ENCODE assay signal across 20 mouse cellular contexts in the genomic region with DNA sequence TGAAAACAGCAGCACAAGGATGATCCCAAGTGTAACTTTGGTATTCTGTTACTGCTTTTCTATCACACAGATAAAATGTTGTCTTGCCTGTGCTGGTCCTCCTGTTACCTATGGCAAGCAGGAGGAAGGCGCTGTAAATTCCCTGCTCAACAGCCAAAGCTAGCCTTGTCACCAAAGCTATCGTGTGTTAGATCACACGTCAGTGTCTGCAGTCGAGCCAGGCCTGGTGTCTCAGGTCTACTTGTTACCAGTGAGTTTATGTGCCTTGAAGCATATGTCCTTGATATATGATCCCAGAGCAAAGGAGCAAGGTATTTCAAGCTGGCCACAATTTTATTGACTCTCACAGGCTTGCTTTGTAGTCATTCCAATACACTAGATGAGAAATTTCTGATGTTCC.
A peak's percentile ranks its signal among the peaks of the same experiment; 100 is the strongest.
DNase-seq lines count a peak whose midpoint lies in the region; ATAC-seq lines count a peak whose summit lies in the region.
"Had no signal": no experiment of that assay in that cellular context is flagged by ENCODE, and none has a peak within 500 bp of the region (broad histone marks: within the 10 kb centered on the region; RNA-seq: fewer than 3 reads in every experiment).

No protein-coding gene starts in this region.

- 57% methylated on average over 4 of the region's 4 CpGs for WGBS in heart, embryonic 10.5 days
- WGBS in kidney, embryonic 14.5 days = 27% methylated on average over 4 of the region's 4 CpGs

- H3K4me2 ChIP-seq in kidney, embryonic 14.5 days (replicated peaks; ENCODE audit: low read depth, low read length) = no peak overlapping the region
- H3K4me2 ChIP-seq: forebrain, embryonic 13.5 days; limb, embryonic 12.5 days; liver, embryonic 13.5 days; lung, embryonic 14.5 days; midbrain, embryonic 13.5 days had no signal

- H3K4me3 ChIP-seq in heart, embryonic 10.5 days = no peak overlapping the region
- H3K4me3 ChIP-seq in kidney, embryonic 14.5 days (ENCODE audit: low read length) = no peak overlapping the region
- H3K4me3 ChIP-seq: forebrain, embryonic 13.5 days; limb, embryonic 12.5 days; liver, embryonic 13.5 days; megakaryocyte, embryonic 14.5 days; midbrain, embryonic 13.5 days had no signal

- H3K4me1 ChIP-seq in heart, embryonic 10.5 days = peaks cover 21% of the 10 kb centered on the region
- peaks cover 8% of the 10 kb centered on the region; the same call in 1 of the 2 replicates for H3K4me1 ChIP-seq in kidney, embryonic 14.5 days (ENCODE audit: control insufficient read depth, insufficient read depth, low read length)
- H3K4me1 ChIP-seq: liver, embryonic 13.5 days; megakaryocyte, embryonic 14.5 days had no signal

- peak overlapping the region; percentile 71; the same call in 1 of the 2 replicates for H3K27ac ChIP-seq in heart, embryonic 10.5 days
- H3K27ac ChIP-seq in kidney, embryonic 14.5 days (ENCODE audit: low read depth, low read length) = no peak overlapping the region; the same call in 1 of the 2 replicates
- H3K27ac ChIP-seq: forebrain, embryonic 13.5 days; limb, embryonic 12.5 days; liver, embryonic 13.5 days; midbrain, embryonic 13.5 days; stomach, postnatal 0 days had no signal

- ATAC-seq in kidney, embryonic 14.5 days (ENCODE audit: low FRiP score, low TSS enrichment) = peak; percentile 95
- no peak for ATAC-seq in granulocyte monocyte progenitor cell, adult 5-6 weeks (replicated peaks; ENCODE audit: poor library complexity, severe bottlenecking)
- ATAC-seq: forebrain, embryonic 13.5 days; intestine, postnatal 0 days; midbrain, embryonic 13.5 days had no signal

- no peaks in the 10 kb centered on the region for H3K36me3 ChIP-seq in heart, embryonic 10.5 days
- H3K36me3 ChIP-seq in kidney, embryonic 14.5 days (ENCODE audit: control insufficient read depth, insufficient read depth, low read length) = no peaks in the 10 kb centered on the region
- H3K36me3 ChIP-seq: limb, embryonic 12.5 days; liver, embryonic 13.5 days; midbrain, embryonic 13.5 days had no signal

- no peak for DNase-seq in heart, embryonic 10.5 days (ENCODE audit: low spot score)
- DNase-seq in heart, postnatal 10 days = no peak
- no peak for DNase-seq in kidney, adult 8-10 months
- DNase-seq in forelimb bud, embryonic 11.5 days (ENCODE audit: low read depth, low spot score) = peak; percentile 20
- peak; percentile 16 for DNase-seq in gastrocnemius, postnatal 10 days
- no peak for DNase-seq in left cerebral cortex, postnatal 10 days (ENCODE audit: extremely low spot score in 1 of 2, low spot score in 2 of 2)
- DNase-seq: adrenal gland, postnatal 25 days; cerebellum, adult 9-10 months; liver, embryonic 13.5 days; thymus, adult 2 months; thymus, postnatal 4 days had no signal

- intact Hi-C loops in heart, postnatal 10 days (cut with DNase I) = loop anchor here (5.0 to 10.0 kb wide), 2 partner anchors 199 to 411 kb away; no protein-coding TSS in a partner anchor
- intact Hi-C loops in left cerebral cortex, postnatal 10 days (cut with DNase I) = loop anchor here (5.0 kb wide), 1 partner anchor 409 kb away; no protein-coding TSS in a partner anchor

- H3K9me3 ChIP-seq in heart, embryonic 10.5 days = no peaks in the 10 kb centered on the region
- H3K9me3 ChIP-seq in kidney, embryonic 14.5 days (ENCODE audit: control insufficient read depth, low read length) = no peaks in the 10 kb centered on the region
- H3K9me3 ChIP-seq: forebrain, embryonic 13.5 days; limb, embryonic 12.5 days; liver, embryonic 13.5 days; megakaryocyte, embryonic 14.5 days; midbrain, embryonic 13.5 days had no signal

- no peak overlapping the region for H3K9ac ChIP-seq in kidney, embryonic 14.5 days (ENCODE audit: low read depth, low read length)
- H3K9ac ChIP-seq: forebrain, embryonic 13.5 days; limb, embryonic 12.5 days; liver, embryonic 13.5 days; lung, embryonic 14.5 days; midbrain, embryonic 13.5 days had no signal

- H3K27me3 ChIP-seq in heart, embryonic 10.5 days (ENCODE audit: insufficient read depth, poor library complexity, severe bottlenecking) = no peaks in the 10 kb centered on the region
- no peaks in the 10 kb centered on the region for H3K27me3 ChIP-seq in kidney, embryonic 14.5 days (ENCODE audit: control insufficient read depth, insufficient read depth, low read length)
- H3K27me3 ChIP-seq: forebrain, embryonic 13.5 days; limb, embryonic 12.5 days; liver, embryonic 13.5 days; megakaryocyte, embryonic 14.5 days; midbrain, embryonic 13.5 days had no signal

Comparison
In these comparisons a context has a peak if more than half of its experiments do, and no peak if none do; other contexts are left out.
1. DNase-seq: peak in forelimb bud, embryonic 11.5 days (single experiment) and gastrocnemius, postnatal 10 days (single experiment); none in heart, embryonic 10.5 days (single experiment), heart, postnatal 10 days (0 of 2), kidney, adult 8-10 months (0 of 2) and left cerebral cortex, postnatal 10 days (0 of 2).